Mouse (Mus musculus) embryonic stem cell, embryonic (primary cell): ENCODE results near the gene Arrb1.

Experiments used
- CTCF ChIA-PET, 4 experiments: fragments of 300-600 bp in 2 of 4; fragments of 350-600 bp in 2 of 4; sonication (Branson Sonifier 250); formaldehyde crosslinking; loops; one replicate each; lab custom pipeline; 2022; ENCODE audit warnings: inconsistent platforms in 2 of 4; lab: Charles Lee
- POLR2A ChIA-PET, 4 experiments: fragments of 300-600 bp in 2 of 4; fragments of 350-600 bp in 2 of 4; sonication (Branson Sonifier 250); formaldehyde crosslinking; loops; one replicate each; lab custom pipeline; 2022; ENCODE audit warnings: antibody characterized with exemption in 4 of 4, inconsistent platforms in 1 of 4; lab: Charles Lee

Arrb1 gene

GRCm38 (mm10) chr7:99585976-99586375, 50.7 kb downstream of the Arrb1 start:
- POLR2A ChIA-PET: no interaction called here
- CTCF ChIA-PET: no interaction called here

- ChIA-PET CTCF (interaction anchor here (0.6 to 4.5 kb wide), 40 partner anchors 9 to 1667 kb away, joined by 3 to 71 read pairs (median 3); partner anchors contain the start of genes Gdpd5 (in 1 of the 4) and Tpbgl (in 1 of the 4)), POLR2A (interaction anchor here in 3 of 4 experiments (0.8 to 1.9 kb wide), 9 partner anchors 9 to 109 kb away, joined by 3 to 7 read pairs (median 4); no protein-coding TSS in a partner anchor)
Observed at GRCm38 (mm10) chr7:99590064-99590463, 54.8 kb downstream of the Arrb1 start.

GRCm38 (mm10) chr7:99590646-99591045, 55.4 kb downstream of the Arrb1 start:
- CTCF ChIA-PET: interaction anchor here (0.6 to 4.5 kb wide), 26 partner anchors 9 to 1666 kb away, joined by 3 to 71 read pairs (median 4); partner anchors contain the start of genes Gdpd5 (in 1 of the 4) and Tpbgl (in 1 of the 4)
- POLR2A ChIA-PET: interaction anchor here in 3 of 4 experiments (0.7 to 1.9 kb wide), 10 partner anchors 9 to 110 kb away, joined by 3 to 7 read pairs (median 4); partner anchors contain the start of gene Rps3 (in 1 of the 3)

- ChIA-PET POLR2A (interaction anchor here in 1 of 4 experiments (1.3 kb wide), 1 partner anchor 82 kb away, joined by 3 read pairs; no protein-coding TSS in a partner anchor), CTCF (interaction anchor here in 2 of 4 experiments (4.0 to 4.5 kb wide), 2 partner anchors 92 to 93 kb away, joined by 29 to 71 read pairs; no protein-coding TSS in a partner anchor)
Observed at GRCm38 (mm10) chr7:99592669-99593068, 57.4 kb downstream of the Arrb1 start.

GRCm38 (mm10) chr7:99593868-99594803, 58.9 kb downstream of the Arrb1 start:
- POLR2A ChIA-PET: no interaction called here
- CTCF ChIA-PET: interaction anchor here in 1 of 4 experiments (0.6 to 1.0 kb wide), 2 partner anchors 94 to 658 kb away, joined by 3 read pairs; no protein-coding TSS in a partner anchor

GRCm38 (mm10) chr7:99598722-99599121, 63.5 kb downstream of the Arrb1 start:
- CTCF ChIA-PET: no interaction called here
- POLR2A ChIA-PET: interaction anchor here in 1 of 4 experiments (1.1 kb wide), 1 partner anchor 91 kb away, joined by 3 read pairs; no protein-coding TSS in a partner anchor

- ChIA-PET POLR2A (interaction anchor here in 2 of 4 experiments (0.6 to 1.0 kb wide), 4 partner anchors 24 to 324 kb away, joined by 3 to 4 read pairs (median 3); partner anchors contain the start of gene Rps3 (in 1 of the 2)), CTCF (interaction anchor here in 2 of 4 experiments (0.7 to 1.6 kb wide), 5 partner anchors 14 to 1283 kb away, joined by 3 to 5 read pairs (median 3); partner anchors contain the start of gene Tpbgl (in 1 of the 2))
Observed at GRCm38 (mm10) chr7:99603875-99604662, 68.8 kb downstream of the Arrb1 start.

GRCm38 (mm10) chr7:99605058-99605457, 69.8 kb downstream of the Arrb1 start:
- CTCF ChIA-PET: interaction anchor here in 2 of 4 experiments (0.7 to 1.3 kb wide), 3 partner anchors 15 to 105 kb away, joined by 3 to 4 read pairs (median 3); no protein-coding TSS in a partner anchor
- POLR2A ChIA-PET: interaction anchor here in 1 of 4 experiments (0.9 kb wide), 1 partner anchor 23 kb away, joined by 3 read pairs; no protein-coding TSS in a partner anchor

GRCm38 (mm10) chr7:99606303-99606702, 71.0 kb downstream of the Arrb1 start:
- ChIA-PET CTCF (interaction anchor here in 1 of 4 experiments (0.5 kb wide), 1 partner anchor 422 kb away, joined by 8 read pairs; no protein-coding TSS in a partner anchor), POLR2A (no interaction called here)

- POLR2A ChIA-PET: no interaction called here
- CTCF ChIA-PET: interaction anchor here in 2 of 4 experiments (0.5 to 0.6 kb wide), 2 partner anchors 102 to 422 kb away, joined by 3 to 8 read pairs; no protein-coding TSS in a partner anchor
Observed at GRCm38 (mm10) chr7:99606766-99607165, 71.5 kb downstream of the Arrb1 start.

GRCm38 (mm10) chr7:99607632-99608031, 72.4 kb downstream of the Arrb1 start:
- ChIA-PET CTCF (interaction anchor here in 2 of 4 experiments (0.6 kb wide), 3 partner anchors 102 to 1558 kb away, joined by 3 to 6 read pairs (median 5); no protein-coding TSS in a partner anchor), POLR2A (interaction anchor here in 2 of 4 experiments (0.6 to 1.0 kb wide), 4 partner anchors 106 to 728 kb away, joined by 3 to 5 read pairs (median 4); no protein-coding TSS in a partner anchor)

GRCm38 (mm10) chr7:99618264-99618663, 83.0 kb downstream of the Arrb1 start:
- ChIA-PET POLR2A (interaction anchor here in 1 of 4 experiments (0.6 to 1.3 kb wide), 2 partner anchors 152 to 246 kb away, joined by 3 to 4 read pairs; no protein-coding TSS in a partner anchor), CTCF (interaction anchor here (0.5 to 2.0 kb wide), 11 partner anchors 9 to 274 kb away, joined by 3 to 7 read pairs (median 3); partner anchors contain the start of gene Tpbgl (in 2 of the 4))

GRCm38 (mm10) chr7:99618860-99619259, 83.6 kb downstream of the Arrb1 start:
- CTCF ChIA-PET: interaction anchor here (0.6 to 2.0 kb wide), 13 partner anchors 29 to 574 kb away, joined by 3 to 13 read pairs (median 3); no protein-coding TSS in a partner anchor
- POLR2A ChIA-PET: interaction anchor here in 1 of 4 experiments (0.6 to 1.3 kb wide), 2 partner anchors 151 to 246 kb away, joined by 3 to 4 read pairs; no protein-coding TSS in a partner anchor

GRCm38 (mm10) chr7:99625722-99626375, 90.6 kb downstream of the Arrb1 start:
- ChIA-PET POLR2A (interaction anchor here (0.6 to 1.7 kb wide), 18 partner anchors 12 to 164 kb away, joined by 3 to 7 read pairs (median 3); partner anchors contain the start of gene Rps3 (in 3 of the 4)), CTCF (interaction anchor here (0.5 to 2.8 kb wide), 29 partner anchors 22 to 553 kb away, joined by 3 to 21 read pairs (median 4); partner anchors contain the start of gene Rnf169 (in 1 of the 4))

- POLR2A ChIA-PET: interaction anchor here (0.6 to 1.7 kb wide), 23 partner anchors 11 to 657 kb away, joined by 3 to 7 read pairs (median 3); partner anchors contain the start of genes Rps3 (in 3 of the 4) and Spcs2 (in 1 of the 4)
- CTCF ChIA-PET: interaction anchor here (0.5 to 2.8 kb wide), 33 partner anchors 8 to 552 kb away, joined by 3 to 21 read pairs (median 3); partner anchors contain the start of gene Rnf169 (in 1 of the 4)
Observed at GRCm38 (mm10) chr7:99626376-99627270, 91.4 kb downstream of the Arrb1 start, which contains the start of gene Tpbgl. Gene Tpbgl, minus strand, starts transcription at chr7:99627103.
